Mouse (Mus musculus): ENCODE measurements around the gene Rtn4. TPM values are rescaled to one million over a fixed set of nuclear protein-coding genes. Genes with fewer than 3 reads are reported as not detected.

Gene Rtn4
- polyA plus RNA-seq, 1 experiment: 17.2 TPM

GRCm38 (mm10) chr11:29692111-29692682 is 550 bp upstream of the Rtn4 start:
- TF ChIP-seq POLR2A (IDR thresholded peaks at IDR 0.05; ENCODE audit: control insufficient read depth, low read depth, low read length) (no peak), CTCF (IDR thresholded peaks at IDR 0.05; ENCODE audit: control insufficient read depth, insufficient read depth, insufficient replicate concordance, low read depth, low read length) (no peak)
- peaks cover 4% of the 10 kb centered on the region for H3K4me1 ChIP-seq (ENCODE audit: control insufficient read depth, insufficient read depth, low read length)
- no peaks in the 10 kb centered on the region for H3K27me3 ChIP-seq (ENCODE audit: control insufficient read depth, insufficient read depth, low read length)
- H3K36me3 ChIP-seq (ENCODE audit: control insufficient read depth, insufficient read depth, low read length): no peaks in the 10 kb centered on the region
- H3K4me3 ChIP-seq (ENCODE audit: control insufficient read depth, low read depth, low read length): peak overlapping the region; percentile 95
- H3K27ac ChIP-seq (ENCODE audit: control insufficient read depth, insufficient read depth, low read depth, low read length): no peak overlapping the region

GRCm38 (mm10) chr11:29693576-29694410 is 1.0 kb downstream of the Rtn4 start:
- Histone ChIP-seq H3K27me3 (ENCODE audit: control insufficient read depth, insufficient read depth, low read length) (no peaks in the 10 kb centered on the region), H3K4me3 (ENCODE audit: control insufficient read depth, low read depth, low read length) (peak overlapping the region; percentile 95), H3K4me1 (ENCODE audit: control insufficient read depth, insufficient read depth, low read length) (peaks cover 4% of the 10 kb centered on the region), H3K27ac (ENCODE audit: control insufficient read depth, insufficient read depth, low read depth, low read length) (peak overlapping the region; percentile 72), H3K36me3 (ENCODE audit: control insufficient read depth, insufficient read depth, low read length) (no peaks in the 10 kb centered on the region)
- TF ChIP-seq CTCF (IDR thresholded peaks at IDR 0.05; ENCODE audit: control insufficient read depth, insufficient read depth, insufficient replicate concordance, low read depth, low read length) (peak; percentile 47), POLR2A (IDR thresholded peaks at IDR 0.05; ENCODE audit: control insufficient read depth, low read depth, low read length) (peak; percentile 50; the same call in 1 of the 2 replicates)

GRCm38 (mm10) chr11:29694754-29695153 is 2.0 kb downstream of the Rtn4 start:
- TF ChIP-seq POLR2A (IDR thresholded peaks at IDR 0.05; ENCODE audit: control insufficient read depth, low read depth, low read length): no peak
- no peak for TF ChIP-seq CTCF (IDR thresholded peaks at IDR 0.05; ENCODE audit: control insufficient read depth, insufficient read depth, insufficient replicate concordance, low read depth, low read length)
- no peak overlapping the region for H3K4me3 ChIP-seq (ENCODE audit: control insufficient read depth, low read depth, low read length)
- no peaks in the 10 kb centered on the region for H3K36me3 ChIP-seq (ENCODE audit: control insufficient read depth, insufficient read depth, low read length)
- peaks cover 4% of the 10 kb centered on the region for H3K4me1 ChIP-seq (ENCODE audit: control insufficient read depth, insufficient read depth, low read length)
- no peaks in the 10 kb centered on the region for H3K27me3 ChIP-seq (ENCODE audit: control insufficient read depth, insufficient read depth, low read length)
- no peak overlapping the region for H3K27ac ChIP-seq (ENCODE audit: control insufficient read depth, insufficient read depth, low read depth, low read length)

GRCm38 (mm10) chr11:29702721-29703120 is 10.0 kb downstream of the Rtn4 start:
- no peak for TF ChIP-seq POLR2A (IDR thresholded peaks at IDR 0.05; ENCODE audit: control insufficient read depth, low read depth, low read length)
- TF ChIP-seq CTCF (IDR thresholded peaks at IDR 0.05; ENCODE audit: control insufficient read depth, insufficient read depth, insufficient replicate concordance, low read depth, low read length): no peak

DNA sequence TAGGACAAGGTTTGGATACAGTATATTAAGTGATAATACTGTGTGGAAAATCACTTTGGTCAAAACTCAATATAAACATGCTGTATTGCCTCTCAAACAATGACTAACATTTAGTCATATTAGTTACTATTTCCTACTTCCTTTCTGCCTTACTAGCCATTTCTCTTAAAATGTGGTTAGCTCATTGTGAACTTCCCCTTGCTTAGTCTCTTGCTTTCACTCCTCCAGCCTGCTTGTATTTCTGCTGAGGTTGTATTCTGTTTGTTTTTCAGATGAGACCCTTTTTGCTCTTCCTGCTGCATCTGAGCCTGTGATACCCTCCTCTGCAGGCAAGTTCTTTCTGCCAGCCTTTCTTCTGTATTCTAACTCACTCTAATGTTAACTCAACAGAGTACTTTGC is 12.5 kb downstream of the Rtn4 start:
- no peaks in the 10 kb centered on the region for H3K27me3 ChIP-seq (ENCODE audit: control insufficient read depth, insufficient read depth, low read length)
- H3K27ac ChIP-seq (ENCODE audit: control insufficient read depth, insufficient read depth, low read depth, low read length): no peak overlapping the region
- TF ChIP-seq CTCF (IDR thresholded peaks at IDR 0.05; ENCODE audit: control insufficient read depth, insufficient read depth, insufficient replicate concordance, low read depth, low read length) (no peak), POLR2A (IDR thresholded peaks at IDR 0.05; ENCODE audit: control insufficient read depth, low read depth, low read length) (no peak)
- H3K4me3 ChIP-seq (ENCODE audit: control insufficient read depth, low read depth, low read length): no peak overlapping the region
- H3K36me3 ChIP-seq (ENCODE audit: control insufficient read depth, insufficient read depth, low read length): no peaks in the 10 kb centered on the region; the same call in 1 of the 2 replicates
- H3K4me1 ChIP-seq (ENCODE audit: control insufficient read depth, insufficient read depth, low read length): no peaks in the 10 kb centered on the region

More at GRCm38 (mm10) chr11:29702721-29703120, 10.0 kb downstream of the Rtn4 start:
- no peaks in the 10 kb centered on the region; the same call in 1 of the 2 replicates for H3K36me3 ChIP-seq (ENCODE audit: control insufficient read depth, insufficient read depth, low read length)
- no peak overlapping the region for H3K4me3 ChIP-seq (ENCODE audit: control insufficient read depth, low read depth, low read length)
- H3K27me3 ChIP-seq (ENCODE audit: control insufficient read depth, insufficient read depth, low read length): no peaks in the 10 kb centered on the region
- no peak overlapping the region for H3K27ac ChIP-seq (ENCODE audit: control insufficient read depth, insufficient read depth, low read depth, low read length)
- no peaks in the 10 kb centered on the region for H3K4me1 ChIP-seq (ENCODE audit: control insufficient read depth, insufficient read depth, low read length)

DNA sequence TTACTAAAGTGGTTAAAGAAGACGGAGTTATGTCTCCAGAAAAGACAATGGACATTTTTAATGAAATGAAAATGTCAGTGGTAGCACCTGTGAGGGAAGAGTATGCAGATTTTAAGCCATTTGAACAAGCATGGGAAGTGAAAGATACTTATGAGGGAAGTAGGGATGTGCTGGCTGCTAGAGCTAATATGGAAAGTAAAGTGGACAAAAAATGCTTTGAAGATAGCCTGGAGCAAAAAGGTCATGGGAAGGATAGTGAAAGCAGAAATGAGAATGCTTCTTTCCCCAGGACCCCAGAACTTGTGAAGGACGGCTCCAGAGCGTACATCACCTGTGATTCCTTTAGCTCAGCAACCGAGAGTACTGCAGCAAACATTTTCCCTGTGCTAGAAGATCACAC is 14.1 kb downstream of the Rtn4 start:
- H3K4me3 ChIP-seq (ENCODE audit: control insufficient read depth, low read depth, low read length): no peak overlapping the region
- H3K4me1 ChIP-seq (ENCODE audit: control insufficient read depth, insufficient read depth, low read length): no peaks in the 10 kb centered on the region
- H3K27me3 ChIP-seq (ENCODE audit: control insufficient read depth, insufficient read depth, low read length): no peaks in the 10 kb centered on the region
- H3K36me3 ChIP-seq (ENCODE audit: control insufficient read depth, insufficient read depth, low read length): no peaks in the 10 kb centered on the region; the same call in 1 of the 2 replicates
- H3K27ac ChIP-seq (ENCODE audit: control insufficient read depth, insufficient read depth, low read depth, low read length): no peak overlapping the region
- TF ChIP-seq POLR2A (IDR thresholded peaks at IDR 0.05; ENCODE audit: control insufficient read depth, low read depth, low read length) (no peak), CTCF (IDR thresholded peaks at IDR 0.05; ENCODE audit: control insufficient read depth, insufficient read depth, insufficient replicate concordance, low read depth, low read length) (no peak)

DNA sequence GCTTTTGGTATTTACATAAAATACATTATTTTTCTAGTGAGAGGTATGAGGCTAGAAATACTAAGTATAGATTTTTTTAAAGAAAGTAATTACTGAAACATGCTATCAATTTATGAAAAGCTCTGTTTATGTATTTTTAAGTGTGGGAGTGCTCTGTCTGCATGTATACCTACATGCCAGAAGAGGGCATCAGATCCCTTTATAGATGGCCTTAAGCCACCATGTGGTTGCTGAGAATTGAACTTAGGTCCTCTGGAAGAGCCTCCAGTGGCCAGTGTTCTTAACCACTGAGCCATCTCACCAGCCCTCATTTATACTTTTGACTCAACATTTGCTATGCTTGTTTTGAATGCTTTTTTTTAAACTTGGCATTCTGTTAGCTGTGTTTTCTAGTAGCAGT is 16.8 kb downstream of the Rtn4 start:
- Histone ChIP-seq H3K4me3 (ENCODE audit: control insufficient read depth, low read depth, low read length) (no peak overlapping the region), H3K36me3 (ENCODE audit: control insufficient read depth, insufficient read depth, low read length) (no peaks in the 10 kb centered on the region; the same call in 1 of the 2 replicates)

More for the DNA sequence above, 16.8 kb downstream of the Rtn4 start:
- Histone ChIP-seq H3K27me3 (ENCODE audit: control insufficient read depth, insufficient read depth, low read length) (no peaks in the 10 kb centered on the region), H3K27ac (ENCODE audit: control insufficient read depth, insufficient read depth, low read depth, low read length) (no peak overlapping the region), H3K4me1 (ENCODE audit: control insufficient read depth, insufficient read depth, low read length) (no peaks in the 10 kb centered on the region)
- TF ChIP-seq POLR2A (IDR thresholded peaks at IDR 0.05; ENCODE audit: control insufficient read depth, low read depth, low read length): no peak
- no peak for TF ChIP-seq CTCF (IDR thresholded peaks at IDR 0.05; ENCODE audit: control insufficient read depth, insufficient read depth, insufficient replicate concordance, low read depth, low read length)
